Mouse (Mus musculus) embryonic stem cell, embryonic (primary cell): ENCODE results near the gene Olfr195.
"Not testable (repeated sequence)": the region's sequence is repeated elsewhere in the genome, so short reads cannot be mapped to it uniquely, and the experiment has no call there.

ENCODE experiments used
- CTCF ChIA-PET, 4 experiments: fragments of 300-600 bp in 2 of 4; fragments of 350-600 bp in 2 of 4; sonication (Branson Sonifier 250); formaldehyde crosslinking; loops; one replicate each; lab custom pipeline; 2022; ENCODE audit warnings: inconsistent platforms in 2 of 4; lab: Charles Lee
- POLR2A ChIA-PET, 4 experiments: fragments of 300-600 bp in 2 of 4; fragments of 350-600 bp in 2 of 4; sonication (Branson Sonifier 250); formaldehyde crosslinking; loops; one replicate each; lab custom pipeline; 2022; ENCODE audit warnings: antibody characterized with exemption in 4 of 4, inconsistent platforms in 1 of 4; lab: Charles Lee

Gene Olfr195

GRCm38 (mm10) chr16:59146746-59147145 lies at the start of gene Olfr195:
Gene Olfr195, plus strand, starts transcription at chr16:59147046.
- CTCF ChIA-PET, result no interaction called here
- POLR2A ChIA-PET, result no interaction called here

- POLR2A ChIA-PET, result no interaction called here
- CTCF ChIA-PET, result no interaction called here
Measured at GRCm38 (mm10) chr16:59105312-59105711, 41.5 kb upstream of the Olfr195 start.

GRCm38 (mm10) chr16:59108522-59108921 lies 38.3 kb upstream of the Olfr195 start:
- POLR2A ChIA-PET, result interaction anchor here in 1 of 4 experiments (0.7 kb wide), 1 partner anchor 757 kb away, joined by 5 read pairs; no protein-coding TSS in a partner anchor
- CTCF ChIA-PET, result not testable (repeated sequence)

GRCm38 (mm10) chr16:59111781-59112180 lies 35.1 kb upstream of the Olfr195 start, which contains the start of gene Olfr193:
Gene Olfr193, minus strand, starts transcription at chr16:59111881.
- POLR2A ChIA-PET, result no interaction called here
- CTCF ChIA-PET, result no interaction called here

GRCm38 (mm10) chr16:59120969-59121368 lies 25.9 kb upstream of the Olfr195 start, which contains the start of gene Olfr194:
Gene Olfr194, minus strand, starts transcription at chr16:59121069.
- CTCF ChIA-PET, result no interaction called here
- POLR2A ChIA-PET, result no interaction called here

- ChIA-PET POLR2A (no interaction called here), CTCF (no interaction called here)
Measured at GRCm38 (mm10) chr16:59130740-59131139, 16.1 kb upstream of the Olfr195 start.

- POLR2A ChIA-PET, result no interaction called here
- CTCF ChIA-PET, result no interaction called here
Measured at GRCm38 (mm10) chr16:59141105-59141504, 5.7 kb upstream of the Olfr195 start.

- POLR2A ChIA-PET, result no interaction called here
- CTCF ChIA-PET, result no interaction called here
Measured at GRCm38 (mm10) chr16:59151996-59152395, 5.2 kb downstream of the Olfr195 start.

GRCm38 (mm10) chr16:59170354-59170753 lies 23.5 kb downstream of the Olfr195 start, which contains the start of gene Olfr196:
Gene Olfr196, minus strand, starts transcription at chr16:59170454.
- ChIA-PET POLR2A (no interaction called here), CTCF (no interaction called here)
